Mouse (Mus musculus) limb, embryonic 10.5 days (tissue): ENCODE results near the gene Cpne8. TPM values are rescaled to one million over a fixed set of nuclear protein-coding genes. Genes with fewer than 3 reads are reported as not detected.

Source experiments
- DNase-seq: peaks from one replicate; pipeline ENCODE4 v3.0.0-alpha.2; 2017; ENCODE audit warnings: low spot score
- H3K27ac ChIP-seq: fragments of 300-500 bp; sonication (generic); 2 replicates; pipeline ENCODE4 v1.5.1; 2016; ENCODE audit warnings: mild to moderate bottlenecking
- H3K27me3 ChIP-seq: fragments of 300-500 bp; sonication (generic); 2 replicates; pipeline ENCODE4 v1.6.1; 2016; ENCODE audit warnings: low read depth, mild to moderate bottlenecking; ENCODE audit not compliant: poor library complexity, severe bottlenecking
- H3K36me3 ChIP-seq: fragments of 300-500 bp; sonication (generic); 2 replicates; pipeline ENCODE4 v1.6.1; 2016; ENCODE audit warnings: mild to moderate bottlenecking, moderate library complexity
- H3K4me1 ChIP-seq: fragments of 300-500 bp; sonication (generic); 2 replicates; pipeline ENCODE4 v1.6.1; 2016
- H3K4me3 ChIP-seq: fragments of 300-500 bp; sonication (generic); 2 replicates; pipeline ENCODE4 v1.5.1; 2016; ENCODE audit warnings: mild to moderate bottlenecking, moderate library complexity
- H3K9me3 ChIP-seq: fragments of 300-500 bp; sonication (generic); replicated peaks from 2 replicates; pipeline ENCODE4 v1.6.1; 2016; ENCODE audit warnings: mild to moderate bottlenecking
- WGBS: fragments of 180-500 bp; shearing (Covaris S2); methylation state at CpG from one replicate; pipeline ENCODE4 v1.1.7; 2016; 5-methylcytosine and 5-hydroxymethylcytosine counted together
- polyA plus RNA-seq: library from polyadenylated mRNA; unstranded; fragments of >200 nt; fragmentation: Nextera tagmentation; extraction: Ambion mirVana; gene quantifications from 2 replicates; pipeline ENCODE4 v1.2.1, GENCODE M21; 2016

The Cpne8 gene
- polyA plus RNA-seq, 1 experiment from 2014 or later = 2.9 TPM

DNA sequence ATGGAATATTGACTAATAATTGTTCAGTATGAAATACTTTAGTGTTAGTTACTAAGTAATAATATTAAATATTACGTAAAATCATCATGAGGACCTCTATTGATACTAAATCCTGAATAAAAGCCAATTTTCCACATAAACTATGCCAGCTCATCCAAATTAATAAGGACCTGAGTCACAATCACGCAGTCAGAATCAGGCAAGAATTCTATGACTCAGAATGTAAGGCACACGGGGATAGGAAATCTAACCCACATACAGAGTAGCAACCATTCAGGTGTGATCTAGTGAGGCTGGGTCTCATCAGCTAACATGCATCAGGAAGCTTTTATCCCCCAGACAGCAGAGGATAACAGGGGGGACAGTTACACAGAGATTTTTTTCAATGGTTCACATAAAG lies 72.1 kb downstream of the Cpne8 start:
- Histone ChIP-seq H3K9me3 (no peaks in the 10 kb centered on the region), H3K4me3 (no peak overlapping the region), H3K27me3 (no peaks in the 10 kb centered on the region), H3K27ac (no peak overlapping the region), H3K4me1 (peaks cover 20% of the 10 kb centered on the region), H3K36me3 (no peaks in the 10 kb centered on the region)
- 86% methylated on average over 3 of the region's 3 CpGs for WGBS
- DNase-seq = no peak

DNA sequence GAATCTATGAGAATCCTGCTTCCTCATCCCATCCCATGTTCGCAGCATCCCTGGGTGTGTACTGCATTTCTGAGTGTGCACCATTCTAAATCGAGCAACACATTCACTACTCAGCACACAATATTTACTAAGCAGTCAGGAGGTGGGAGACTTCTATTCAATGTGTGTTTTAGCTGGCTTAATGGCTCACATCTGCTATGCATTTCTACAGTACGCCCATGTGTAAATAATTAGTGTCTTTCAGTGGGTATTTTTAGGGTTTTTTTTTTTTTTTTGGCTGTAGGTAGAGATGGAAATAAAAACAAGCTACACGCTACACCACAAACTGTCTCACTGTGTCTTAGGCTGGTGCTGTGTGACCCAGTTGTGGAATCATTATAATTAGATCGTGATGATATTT lies 75.6 kb downstream of the Cpne8 start:
- 0 out of 2 replicates have a peak overlapping the region, but pooled peaks have one; percentile 53 for H3K27ac ChIP-seq
- 55% methylated on average over 5 of the region's 5 CpGs for WGBS
- DNase-seq = no peak

DNA sequence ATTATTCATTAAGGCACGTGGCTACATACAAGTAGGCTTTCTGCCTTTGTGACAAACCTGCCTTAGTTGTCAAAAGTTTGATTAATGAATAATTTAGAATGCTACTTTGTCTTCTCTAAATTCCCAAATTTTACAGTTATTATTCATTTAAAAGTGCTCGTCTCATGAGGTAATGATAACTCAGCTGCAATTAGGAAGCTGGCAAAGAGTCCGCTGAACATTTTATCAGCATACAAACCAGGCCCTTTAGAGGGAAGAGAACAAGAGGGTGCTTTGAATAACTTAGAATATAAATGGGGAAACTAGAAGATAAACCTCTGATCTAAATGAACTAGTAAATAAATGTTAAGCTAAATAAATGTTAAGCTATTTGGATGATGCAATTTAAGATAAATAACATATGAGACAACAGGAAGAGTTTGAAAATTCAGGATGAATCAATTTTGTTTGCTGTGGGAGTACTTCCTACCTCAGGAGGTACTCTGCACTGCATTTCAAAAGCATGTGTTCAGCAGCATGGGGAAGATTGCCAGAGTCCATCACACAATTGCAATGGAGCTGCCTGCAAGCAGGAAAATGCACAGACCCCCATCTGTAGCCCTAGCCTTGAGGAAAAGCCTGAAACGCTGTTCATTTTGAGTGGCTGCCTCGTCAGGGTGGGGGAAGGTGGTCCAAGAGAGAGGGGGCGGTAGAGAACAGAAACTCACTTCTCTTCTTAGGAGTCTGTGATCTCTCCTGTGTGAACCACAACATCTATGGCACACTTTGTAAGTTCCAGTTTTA lies 81.3 kb downstream of the Cpne8 start:
- Histone ChIP-seq H3K27me3 (no peaks in the 10 kb centered on the region), H3K4me3 (no peak overlapping the region), H3K4me1 (peaks cover 6% of the 10 kb centered on the region), H3K9me3 (no peaks in the 10 kb centered on the region), H3K27ac (no peak overlapping the region), H3K36me3 (no peaks in the 10 kb centered on the region)
- DNase-seq = no peak
- 78% methylated on average over 6 of the region's 6 CpGs for WGBS

More for the DNA sequence above, 75.6 kb downstream of the Cpne8 start:
- Histone ChIP-seq H3K4me1 (peaks cover 20% of the 10 kb centered on the region), H3K4me3 (no peak overlapping the region), H3K9me3 (no peaks in the 10 kb centered on the region), H3K36me3 (no peaks in the 10 kb centered on the region), H3K27me3 (no peaks in the 10 kb centered on the region)

DNA sequence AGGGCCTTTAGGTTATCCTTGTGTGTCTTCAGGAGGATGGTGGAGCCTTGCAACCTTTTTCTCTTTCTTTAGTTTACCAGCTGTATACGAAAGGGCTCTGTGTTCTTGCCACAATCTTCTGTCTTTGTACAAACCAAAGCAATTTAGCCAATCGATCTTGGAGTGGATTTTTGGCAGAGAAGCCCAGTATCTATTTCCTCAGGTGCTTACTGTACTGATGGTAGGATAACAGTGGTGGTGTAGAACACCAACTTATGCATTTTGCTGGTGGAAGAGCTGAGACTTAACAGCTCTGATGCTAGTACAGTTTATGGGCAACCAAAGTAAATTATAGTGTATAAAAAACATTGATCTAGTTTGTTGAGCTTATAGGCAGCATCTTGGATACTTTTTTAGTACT lies 83.6 kb downstream of the Cpne8 start:
- Histone ChIP-seq H3K36me3 (no peaks in the 10 kb centered on the region), H3K27ac (no peak overlapping the region), H3K27me3 (no peaks in the 10 kb centered on the region), H3K9me3 (no peaks in the 10 kb centered on the region), H3K4me3 (no peak overlapping the region), H3K4me1 (no peaks in the 10 kb centered on the region)
- DNase-seq = no peak
- 87% methylated on average over 2 of the region's 2 CpGs for WGBS

DNA sequence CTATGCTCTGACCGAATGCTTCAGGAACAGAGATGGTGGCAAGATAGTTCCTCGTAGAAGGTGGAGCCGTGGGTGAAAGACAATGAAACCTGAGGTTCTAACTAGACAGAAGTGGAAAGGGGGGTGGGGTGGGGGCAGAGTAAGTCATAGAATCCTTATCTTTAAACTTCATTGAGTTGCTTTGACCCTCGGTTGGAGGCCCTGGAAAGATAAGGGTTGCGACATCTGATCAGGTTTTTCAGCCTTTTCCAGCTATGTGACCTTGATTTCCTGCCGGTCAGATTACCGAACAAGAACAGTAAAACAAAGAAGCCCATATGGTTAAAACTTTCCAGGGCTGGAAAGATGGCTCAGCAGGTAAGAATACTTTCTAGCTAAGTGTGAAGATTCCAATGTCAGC lies 89.6 kb downstream of the Cpne8 start:
- Histone ChIP-seq H3K4me3 (no peak overlapping the region), H3K27me3 (no peaks in the 10 kb centered on the region), H3K36me3 (no peaks in the 10 kb centered on the region), H3K4me1 (no peaks in the 10 kb centered on the region), H3K9me3 (no peaks in the 10 kb centered on the region), H3K27ac (no peak overlapping the region)
- no peak for DNase-seq
- WGBS = 77% methylated on average over 7 of the region's 7 CpGs

DNA sequence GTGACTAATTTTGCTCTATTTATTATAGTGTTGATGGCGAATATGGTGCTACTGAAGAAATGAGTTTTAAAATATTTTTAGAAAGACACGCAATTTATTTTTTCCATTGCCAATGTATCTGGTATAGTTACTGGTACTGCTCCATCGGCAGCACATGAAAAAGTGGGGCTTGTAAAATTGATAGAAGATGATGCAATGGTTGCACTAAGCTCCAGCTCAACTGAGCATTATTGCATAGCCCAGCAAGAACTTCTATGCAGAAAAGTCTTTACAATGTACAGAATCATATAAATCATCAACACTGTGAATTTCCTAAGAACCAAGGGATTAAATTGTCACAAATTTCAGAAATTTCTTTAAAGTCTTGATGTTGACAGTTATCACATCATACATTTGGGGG lies 101.8 kb downstream of the Cpne8 start:
- Histone ChIP-seq H3K27me3 (no peaks in the 10 kb centered on the region), H3K36me3 (no peaks in the 10 kb centered on the region), H3K4me1 (no peaks in the 10 kb centered on the region), H3K9me3 (no peaks in the 10 kb centered on the region), H3K4me3 (no peak overlapping the region), H3K27ac (no peak overlapping the region)
- WGBS = 97% methylated on average over 3 of the region's 3 CpGs
- no peak for DNase-seq

DNA sequence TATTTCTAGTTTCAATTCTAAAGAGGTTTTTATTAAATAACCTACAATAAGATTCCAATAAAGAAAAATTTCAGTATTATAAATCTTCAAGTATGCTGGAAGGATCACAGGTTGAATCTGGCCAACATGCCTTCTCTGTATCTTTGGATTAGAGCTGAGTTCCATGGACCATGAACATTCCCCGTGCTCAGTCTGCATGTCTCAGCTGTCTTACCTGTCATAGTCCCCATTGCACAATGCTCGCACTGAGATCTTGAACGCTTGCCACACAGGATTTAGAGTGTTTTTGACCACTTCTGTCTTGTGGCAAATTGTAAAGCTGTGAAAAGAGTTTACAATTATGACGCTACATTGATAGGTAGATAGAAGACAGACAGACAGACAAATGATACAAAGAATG lies 110.0 kb downstream of the Cpne8 start:
- Histone ChIP-seq H3K9me3 (no peaks in the 10 kb centered on the region), H3K36me3 (no peaks in the 10 kb centered on the region), H3K4me1 (peaks cover 7% of the 10 kb centered on the region), H3K27ac (no peak overlapping the region), H3K27me3 (no peaks in the 10 kb centered on the region), H3K4me3 (no peak overlapping the region)
- WGBS = 97% methylated on average over 4 of the region's 4 CpGs
- DNase-seq = no peak

DNA sequence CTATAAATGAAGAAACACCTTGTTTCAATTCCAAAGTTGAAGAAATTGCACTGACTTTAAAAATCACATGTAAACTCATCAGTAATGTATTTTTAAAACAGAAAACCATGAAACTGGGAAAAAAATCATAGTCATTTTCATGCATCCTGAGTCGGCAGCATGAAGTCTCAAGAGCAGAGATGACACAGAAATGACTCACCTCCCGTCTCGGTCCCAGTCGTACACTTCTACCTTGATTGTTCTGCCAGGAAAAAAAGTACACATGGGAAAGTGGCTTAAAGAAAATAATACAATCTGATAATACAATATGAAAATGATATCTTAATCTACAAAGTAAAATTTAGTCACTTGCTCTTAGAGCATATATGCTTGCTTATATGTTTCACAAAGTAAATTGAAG lies 111.2 kb downstream of the Cpne8 start:
- Histone ChIP-seq H3K27me3 (no peaks in the 10 kb centered on the region), H3K4me1 (peaks cover 13% of the 10 kb centered on the region), H3K36me3 (no peaks in the 10 kb centered on the region), H3K27ac (no peak overlapping the region), H3K4me3 (no peak overlapping the region), H3K9me3 (no peaks in the 10 kb centered on the region)
- WGBS = 95% methylated on average over 4 of the region's 4 CpGs
- no peak for DNase-seq

DNA sequence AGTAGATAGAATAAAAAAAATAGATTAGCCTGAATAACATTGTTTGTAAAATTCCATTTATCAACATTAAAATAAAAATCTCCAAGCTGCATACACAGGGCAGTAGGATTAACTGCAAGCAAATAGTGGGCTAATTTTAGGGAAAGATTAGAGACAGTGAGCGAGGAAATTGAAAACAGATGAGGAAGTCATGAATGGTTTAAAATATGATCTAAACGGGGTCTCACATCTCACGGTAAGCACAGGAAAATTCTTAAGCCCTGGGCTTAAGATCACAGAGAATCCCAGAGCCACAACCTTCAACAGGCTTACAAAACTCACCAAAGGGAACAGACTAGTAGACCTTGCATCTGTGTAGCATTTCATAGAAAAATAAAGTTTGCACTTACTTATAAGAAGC lies 115.2 kb downstream of the Cpne8 start:
- Histone ChIP-seq H3K27me3 (no peaks in the 10 kb centered on the region), H3K36me3 (no peaks in the 10 kb centered on the region), H3K27ac (no peak overlapping the region), H3K4me1 (peaks cover 13% of the 10 kb centered on the region), H3K9me3 (no peaks in the 10 kb centered on the region), H3K4me3 (no peak overlapping the region)
- WGBS = 27% methylated on average over 3 of the region's 3 CpGs
- DNase-seq = no peak

DNA sequence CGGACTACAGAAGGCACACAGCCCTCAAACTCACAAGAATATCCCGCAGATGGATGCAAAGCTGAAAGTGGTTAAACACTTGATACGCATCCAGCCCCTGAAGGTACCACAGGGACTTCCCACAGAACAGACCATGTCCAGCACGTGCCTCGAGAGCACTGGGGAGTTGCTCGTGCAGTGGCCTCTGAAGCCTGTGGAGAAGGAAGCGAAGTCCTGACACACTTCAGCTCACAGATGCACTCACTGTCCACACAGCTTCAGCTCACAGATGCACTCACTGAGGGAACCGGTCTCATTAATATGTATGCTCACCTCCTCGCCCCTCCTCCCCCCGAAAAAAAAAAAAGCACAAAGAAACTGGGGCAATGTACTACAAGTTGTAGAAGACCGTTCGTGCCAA lies 117.6 kb downstream of the Cpne8 start:
- H3K36me3 ChIP-seq = no peaks in the 10 kb centered on the region
- no peak for DNase-seq
- WGBS = 89% methylated on average over 12 of the region's 12 CpGs
- no peak overlapping the region for H3K4me3 ChIP-seq
- no peaks in the 10 kb centered on the region for H3K27me3 ChIP-seq
- peaks cover 13% of the 10 kb centered on the region for H3K4me1 ChIP-seq
- no peaks in the 10 kb centered on the region for H3K9me3 ChIP-seq
- no peak overlapping the region for H3K27ac ChIP-seq

DNA sequence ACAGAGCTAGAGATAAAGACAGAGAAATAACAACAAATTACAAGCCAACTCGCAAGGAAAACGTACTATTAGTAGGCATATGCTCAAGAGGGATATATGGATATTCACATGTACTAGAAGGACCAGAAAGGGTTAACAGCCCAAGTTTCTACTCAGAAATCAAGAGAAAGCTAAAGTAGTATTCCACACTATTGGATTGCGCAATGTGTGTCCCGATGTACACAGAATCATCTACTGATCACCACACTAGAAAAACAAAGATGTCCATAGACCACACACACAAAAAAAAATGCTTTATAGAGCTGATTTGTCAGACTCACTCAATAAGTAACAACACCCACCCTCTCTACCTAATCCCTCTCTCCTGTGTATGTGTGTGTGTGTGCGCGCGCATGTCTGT lies 130.6 kb downstream of the Cpne8 start:
- no peak overlapping the region for H3K27ac ChIP-seq
- H3K4me3 ChIP-seq = no peak overlapping the region
- DNase-seq = no peak
- 0 out of 2 replicates have a peak, but pooled peaks cover 2% of the 10 kb centered on the region for H3K4me1 ChIP-seq
- no peaks in the 10 kb centered on the region for H3K27me3 ChIP-seq
- H3K36me3 ChIP-seq = no peaks in the 10 kb centered on the region
- H3K9me3 ChIP-seq = no peaks in the 10 kb centered on the region
- 95% methylated on average over 7 of the region's 7 CpGs for WGBS

DNA sequence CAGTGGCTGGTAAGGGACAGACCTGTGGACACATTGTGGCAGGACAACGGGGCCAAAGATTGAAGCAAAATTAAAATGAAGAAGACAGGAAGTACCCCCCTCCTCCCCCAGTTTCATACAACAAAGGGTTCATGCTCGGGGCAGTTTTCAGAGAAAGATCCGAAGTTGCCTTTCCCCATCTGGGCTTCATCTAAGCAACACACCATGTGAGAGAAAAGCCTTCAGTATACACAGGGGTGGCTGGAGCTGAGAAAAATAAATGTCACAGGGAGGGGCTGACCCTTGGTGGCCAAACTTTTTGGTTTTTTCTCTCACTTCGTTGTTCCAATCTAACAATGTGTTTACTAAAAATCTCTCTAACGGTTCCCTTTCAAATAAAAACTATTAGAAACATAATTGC lies 135.8 kb downstream of the Cpne8 start:
- no peaks in the 10 kb centered on the region for H3K9me3 ChIP-seq
- no peak overlapping the region for H3K4me3 ChIP-seq
- H3K27me3 ChIP-seq = no peaks in the 10 kb centered on the region
- 43% methylated on average over 5 of the region's 5 CpGs for WGBS
- H3K36me3 ChIP-seq = no peaks in the 10 kb centered on the region
- H3K27ac ChIP-seq = no peak overlapping the region
- H3K4me1 ChIP-seq = peaks cover 12% of the 10 kb centered on the region; the same call in 1 of the 2 replicates
- no peak for DNase-seq

DNA sequence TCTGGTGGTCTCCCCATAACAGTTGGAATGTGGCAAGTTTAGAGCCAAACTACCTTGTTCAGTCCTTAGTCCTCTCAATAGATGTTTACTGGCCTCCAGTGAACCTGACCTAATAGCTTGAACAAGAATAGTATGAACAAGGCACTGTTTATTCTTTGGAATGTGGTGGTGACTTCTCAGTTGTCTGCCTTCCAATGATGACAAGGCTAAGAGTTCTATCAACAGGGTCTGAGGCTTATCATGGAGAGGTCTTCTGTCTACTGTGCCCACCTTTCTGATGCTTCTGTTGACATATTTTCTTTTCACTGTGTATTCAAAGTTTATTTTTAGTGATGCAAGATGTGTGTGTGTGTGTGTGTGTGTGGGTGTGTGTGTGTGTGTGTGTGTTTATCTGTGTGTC lies 137.1 kb downstream of the Cpne8 start:
- H3K36me3 ChIP-seq = no peaks in the 10 kb centered on the region
- H3K4me1 ChIP-seq = peaks cover 12% of the 10 kb centered on the region; the same call in 1 of the 2 replicates

More for the DNA sequence above, 137.1 kb downstream of the Cpne8 start:
- Histone ChIP-seq H3K27me3 (no peaks in the 10 kb centered on the region), H3K27ac (no peak overlapping the region), H3K4me3 (no peak overlapping the region), H3K9me3 (no peaks in the 10 kb centered on the region)
- no peak for DNase-seq
